Mouse (Mus musculus) myocyte (in vitro differentiated cells): Measurements from ENCODE around the gene Plekhm3. TPM values are rescaled to one million over a fixed set of nuclear protein-coding genes. Genes with fewer than 3 reads are reported as not detected.

Experiments
- H3K27me3 ChIP-seq: one replicate; pipeline ENCODE4 v1.6.1; 2011; ENCODE audit not compliant: control insufficient read depth, insufficient read depth, insufficient read length
- H3K36me3 ChIP-seq: one replicate; pipeline ENCODE4 v1.6.1; 2011; ENCODE audit not compliant: control insufficient read depth, insufficient read depth
- H3K4me2 ChIP-seq: one replicate; pipeline ENCODE4 v1.6.1; 2011; ENCODE audit warnings: low read depth, control low read depth
- H3K4me3 ChIP-seq: one replicate; pipeline ENCODE4 v1.5.1; 2011; ENCODE audit warnings: mild to moderate bottlenecking, control low read depth, moderate library complexity
- H3K79me2 ChIP-seq: one replicate; pipeline ENCODE4 v1.6.1; 2011; ENCODE audit not compliant: control insufficient read depth, insufficient read depth
- H3ac ChIP-seq: one replicate; pipeline ENCODE4 v1.6.1; 2011; ENCODE audit not compliant: control insufficient read depth, insufficient read length
- CEBPB ChIP-seq: IDR thresholded peaks from 2 replicates; pipeline ENCODE4 v1.6.1; 2011; ENCODE audit warnings: mild to moderate bottlenecking, moderate library complexity; ENCODE audit not compliant: poor library complexity, insufficient read depth, severe bottlenecking
- E2F4 ChIP-seq: IDR thresholded peaks from one replicate; pipeline ENCODE4 v1.6.1; 2011; ENCODE audit warnings: mild to moderate bottlenecking, control low read depth, moderate library complexity; ENCODE audit not compliant: insufficient read depth
- MAX ChIP-seq: IDR thresholded peaks from one replicate; pipeline ENCODE4 v1.6.1; 2011; ENCODE audit warnings: low read depth, mild to moderate bottlenecking, control low read depth
- MYOD1 ChIP-seq, 3 experiments: IDR thresholded peaks; one replicate each; pipeline ENCODE4 v1.6.1; 2011; ENCODE audit warnings: control low read depth in 2 of 3, low read depth in 2 of 3, mild to moderate bottlenecking in 2 of 3, moderate library complexity in 1 of 3; ENCODE audit not compliant: insufficient read length in 2 of 3, control insufficient read depth in 1 of 3
- MYOG ChIP-seq, 3 experiments: IDR thresholded peaks; one replicate each; pipeline ENCODE4 v1.6.1; 2011; ENCODE audit warnings: control low read depth in 2 of 3, low read depth in 2 of 3, mild to moderate bottlenecking in 2 of 3; ENCODE audit not compliant: insufficient read length in 2 of 3, control insufficient read depth in 1 of 3, insufficient read depth in 1 of 3
- POLR2A ChIP-seq: IDR thresholded peaks from one replicate; pipeline ENCODE4 v1.6.1; 2011; ENCODE audit warnings: low read depth, mild to moderate bottlenecking, control low read depth, moderate library complexity; ENCODE audit not compliant: insufficient read length
- POLR2AphosphoS2 ChIP-seq: IDR thresholded peaks from one replicate; pipeline ENCODE4 v1.6.1; 2011; ENCODE audit warnings: low read depth, control low read depth; ENCODE audit not compliant: insufficient read length
- REST ChIP-seq: IDR thresholded peaks from one replicate; pipeline ENCODE4 v1.6.1; 2011; ENCODE audit warnings: mild to moderate bottlenecking, control low read depth, moderate library complexity; ENCODE audit not compliant: insufficient read depth, insufficient read length
- SRF ChIP-seq: IDR thresholded peaks from one replicate; pipeline ENCODE4 v1.6.1; 2011; ENCODE audit warnings: low read depth; ENCODE audit not compliant: control insufficient read depth, insufficient read length
- TCF12 ChIP-seq: IDR thresholded peaks from one replicate; pipeline ENCODE4 v1.6.1; 2011; ENCODE audit warnings: mild to moderate bottlenecking, control low read depth; ENCODE audit not compliant: poor library complexity, insufficient read depth, severe bottlenecking
- TCF3 ChIP-seq: IDR thresholded peaks from one replicate; pipeline ENCODE4 v1.6.1; 2011; ENCODE audit warnings: low read depth, control low read depth; ENCODE audit not compliant: insufficient read length
- USF1 ChIP-seq: IDR thresholded peaks from one replicate; pipeline ENCODE4 v1.6.1; 2011; ENCODE audit warnings: low read depth, mild to moderate bottlenecking, control low read depth, moderate library complexity
- polyA plus RNA-seq: library from polyadenylated mRNA; unstranded; fragments of >200 nt; fragmentation: generic; extraction: Trizol; gene quantifications from one replicate; pipeline ENCODE4 v1.2.1, GENCODE M21; 2012; ENCODE audit warnings: missing spikeins

Gene Plekhm3
- polyA plus RNA-seq, 1 experiment: 3.9 TPM

DNA sequence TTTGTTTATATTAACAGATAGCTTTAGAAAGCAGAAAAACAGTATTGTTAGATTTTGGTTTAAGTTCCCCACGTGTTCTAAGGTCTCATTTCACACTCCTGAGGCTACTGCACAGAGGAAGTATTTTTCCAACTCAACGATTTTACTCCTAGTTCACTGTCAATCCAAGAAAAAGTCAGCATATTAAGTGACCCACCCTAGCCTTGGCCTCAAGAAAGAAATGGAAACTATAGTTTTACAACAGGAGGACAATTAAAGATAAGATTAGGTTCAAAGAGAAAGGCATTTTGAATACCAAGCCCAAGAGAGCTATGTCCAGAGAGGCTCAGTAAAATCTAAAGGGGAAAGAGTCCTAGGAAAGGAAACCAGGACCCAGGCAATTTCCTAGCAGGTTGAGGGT is 125.1 kb downstream of the Plekhm3 start:
- H3K4me3 ChIP-seq: no peak overlapping the region
- H3K4me2 ChIP-seq: no peak overlapping the region
- TF ChIP-seq USF1 (no peak), MYOG (IDR thresholded peaks at IDR 0.05; ENCODE audit: control insufficient read depth in 1 of 3, insufficient read depth in 1 of 3, insufficient read length in 2 of 3, low read depth in 2 of 3) (no peak), POLR2A (no peak)
- H3K27me3 ChIP-seq: no peaks in the 10 kb centered on the region
- H3K79me2 ChIP-seq: no peaks in the 10 kb centered on the region
- H3K36me3 ChIP-seq: no peaks in the 10 kb centered on the region
- H3ac ChIP-seq: no peak overlapping the region

DNA sequence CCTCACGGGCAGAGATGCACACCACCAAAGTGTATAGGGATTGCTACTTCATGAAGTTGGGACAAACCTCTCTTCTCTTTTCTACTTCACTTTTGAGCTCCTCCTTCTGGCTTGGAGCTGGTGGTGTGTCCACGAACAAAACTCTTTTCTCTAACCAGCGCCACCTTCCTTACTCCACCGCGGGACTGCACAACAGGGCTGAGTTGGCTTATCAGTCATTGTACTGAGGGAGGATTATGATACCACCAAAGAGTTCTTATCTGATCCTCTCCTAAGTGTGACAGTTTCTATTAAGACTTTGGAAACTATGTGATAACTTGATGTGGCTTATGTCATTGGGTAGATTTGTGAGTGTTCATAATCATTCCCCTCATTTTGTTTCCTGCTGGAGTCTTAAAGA is 129.2 kb downstream of the Plekhm3 start:
- H3K27me3 ChIP-seq: no peaks in the 10 kb centered on the region
- no peaks in the 10 kb centered on the region for H3K79me2 ChIP-seq
- H3K36me3 ChIP-seq: no peaks in the 10 kb centered on the region
- TF ChIP-seq CEBPB: no peak
- TF ChIP-seq TCF12: no peak
- H3K4me3 ChIP-seq: no peak overlapping the region
- no peak overlapping the region for H3K4me2 ChIP-seq
- no peak overlapping the region for H3ac ChIP-seq

DNA sequence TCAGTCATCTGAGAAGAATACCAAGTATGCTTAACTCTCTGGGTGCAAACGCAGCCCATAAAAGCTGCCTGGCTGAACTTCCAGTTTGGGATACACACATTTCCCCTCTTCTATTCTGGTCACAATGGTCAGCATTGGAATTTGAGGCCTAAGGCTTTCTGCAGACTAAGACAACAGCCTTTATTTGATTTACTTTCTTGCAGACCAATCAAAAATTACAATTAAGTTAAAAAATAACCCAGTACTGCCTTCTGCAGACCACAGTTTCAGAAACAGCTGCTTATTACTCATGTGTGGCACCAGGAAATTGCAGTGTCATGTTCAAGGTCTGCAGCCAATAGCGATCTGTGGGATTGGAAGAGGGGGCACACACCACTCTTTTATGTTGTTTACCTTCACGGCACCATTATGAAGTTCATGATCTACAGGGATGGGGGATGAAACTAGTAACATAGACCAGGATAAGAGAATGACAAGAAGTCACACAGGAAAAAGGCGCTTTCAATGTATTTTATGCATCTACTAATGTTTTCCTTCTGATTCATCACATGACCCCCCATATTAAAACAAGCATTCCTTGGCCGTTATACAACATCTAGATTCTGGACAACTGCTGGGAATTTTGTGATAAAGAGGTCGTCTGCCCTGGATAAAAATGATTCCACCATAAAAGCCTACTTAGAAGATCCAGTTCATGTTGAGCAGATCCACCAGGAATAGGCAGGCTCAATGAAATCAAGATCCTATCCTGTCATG is 130.1 kb downstream of the Plekhm3 start:
- no peaks in the 10 kb centered on the region for H3K79me2 ChIP-seq
- TF ChIP-seq MYOD1 (IDR thresholded peaks at IDR 0.05; ENCODE audit: control insufficient read depth in 1 of 3, insufficient read length in 2 of 3, low read depth in 2 of 3) (peak in 2 of 3 experiments; percentile 32 to 43), TCF12 (no peak), USF1 (peak; percentile 71)
- H3K36me3 ChIP-seq: no peaks in the 10 kb centered on the region
- no peak overlapping the region for H3K4me3 ChIP-seq
- no peak overlapping the region for H3ac ChIP-seq
- H3K4me2 ChIP-seq: peak overlapping the region; percentile 57
- H3K27me3 ChIP-seq: no peaks in the 10 kb centered on the region

DNA sequence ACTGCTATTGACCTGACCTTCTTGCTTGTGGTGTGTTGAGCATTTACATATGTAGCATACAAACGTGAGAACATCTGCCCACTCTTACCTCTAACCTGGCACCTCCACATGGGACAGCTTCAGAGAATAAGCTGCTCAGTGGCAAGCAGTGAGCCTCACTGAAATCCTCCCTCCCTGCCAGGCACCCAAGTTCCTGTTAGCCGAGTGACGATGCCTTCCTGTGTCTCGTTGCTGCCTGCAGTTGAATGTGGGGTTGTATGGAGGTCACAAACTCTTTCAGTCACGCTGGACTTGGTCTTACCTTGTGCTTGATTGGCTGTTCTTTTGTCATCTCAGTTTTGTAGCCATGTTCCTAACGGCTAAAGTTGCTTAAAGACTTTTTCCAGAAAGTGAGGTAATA is 133.1 kb downstream of the Plekhm3 start:
- Histone ChIP-seq H3K36me3 (no peaks in the 10 kb centered on the region), H3K4me3 (no peak overlapping the region), H3K4me2 (no peak overlapping the region), H3K79me2 (no peaks in the 10 kb centered on the region), H3K27me3 (no peaks in the 10 kb centered on the region), H3ac (no peak overlapping the region)
- TF ChIP-seq TCF12 (no peak), MAX (no peak), POLR2A (no peak), TCF3 (no peak), POLR2AphosphoS2 (no peak), SRF (no peak), MYOD1 (IDR thresholded peaks at IDR 0.05; ENCODE audit: control insufficient read depth in 1 of 3, insufficient read length in 2 of 3, low read depth in 2 of 3) (no peak), MYOG (IDR thresholded peaks at IDR 0.05; ENCODE audit: control insufficient read depth in 1 of 3, insufficient read depth in 1 of 3, insufficient read length in 2 of 3, low read depth in 2 of 3) (no peak), CEBPB (no peak), REST (no peak), E2F4 (no peak), USF1 (no peak)

DNA sequence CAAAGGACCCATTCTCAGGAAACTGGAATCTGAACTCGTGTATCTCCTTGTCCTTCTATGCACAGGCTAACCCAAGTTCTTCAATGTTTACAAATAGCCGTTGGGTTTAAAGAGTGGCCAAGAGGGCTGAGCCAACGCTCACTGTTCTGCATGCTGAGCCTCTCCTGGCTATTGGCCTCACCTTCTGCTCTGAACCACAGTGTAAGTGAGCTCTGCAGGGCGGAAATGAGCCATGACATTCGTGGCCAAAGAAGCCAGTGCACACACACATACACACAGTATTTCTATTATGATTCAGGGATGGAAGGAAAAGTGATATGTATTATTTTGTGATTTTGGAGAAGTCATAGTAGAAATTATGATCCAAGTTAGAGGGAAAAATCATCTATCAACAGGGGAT is 138.9 kb downstream of the Plekhm3 start:
- Histone ChIP-seq H3K27me3 (no peaks in the 10 kb centered on the region), H3K79me2 (no peaks in the 10 kb centered on the region), H3K4me3 (no peak overlapping the region), H3ac (no peak overlapping the region), H3K36me3 (no peaks in the 10 kb centered on the region), H3K4me2 (no peak overlapping the region)
- TF ChIP-seq SRF: no peak
- no peak for TF ChIP-seq USF1
- TF ChIP-seq POLR2A: no peak
- no peak for TF ChIP-seq MYOD1 (IDR thresholded peaks at IDR 0.05; ENCODE audit: control insufficient read depth in 1 of 3, insufficient read length in 2 of 3, low read depth in 2 of 3)
- TF ChIP-seq POLR2AphosphoS2: no peak
- TF ChIP-seq MYOG (IDR thresholded peaks at IDR 0.05; ENCODE audit: control insufficient read depth in 1 of 3, insufficient read depth in 1 of 3, insufficient read length in 2 of 3, low read depth in 2 of 3): no peak
- TF ChIP-seq CEBPB: no peak

DNA sequence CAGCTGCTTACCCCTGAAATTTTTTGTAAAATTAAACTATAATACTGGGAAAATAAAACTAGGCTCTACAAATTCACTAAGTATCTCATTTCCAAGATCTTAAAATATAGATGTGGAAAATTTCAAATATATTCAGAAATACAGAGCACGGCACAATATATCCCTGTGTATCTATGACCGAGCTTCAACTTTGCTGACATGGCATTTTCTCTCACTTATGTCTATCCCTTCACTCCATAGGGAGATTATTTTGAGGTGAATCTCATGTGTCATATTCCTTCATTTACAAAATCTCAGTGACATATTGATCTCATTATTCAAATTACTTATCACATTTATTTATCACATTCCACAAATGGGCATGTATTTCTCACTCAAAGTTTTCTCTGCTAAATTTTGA is 143.4 kb downstream of the Plekhm3 start:
- Histone ChIP-seq H3K27me3 (no peaks in the 10 kb centered on the region), H3ac (no peak overlapping the region), H3K79me2 (no peaks in the 10 kb centered on the region), H3K36me3 (no peaks in the 10 kb centered on the region), H3K4me2 (no peak overlapping the region), H3K4me3 (no peak overlapping the region)
- TF ChIP-seq TCF12 (no peak), CEBPB (no peak), MYOG (IDR thresholded peaks at IDR 0.05; ENCODE audit: control insufficient read depth in 1 of 3, insufficient read depth in 1 of 3, insufficient read length in 2 of 3, low read depth in 2 of 3) (no peak), MAX (no peak), POLR2A (no peak), REST (no peak), MYOD1 (IDR thresholded peaks at IDR 0.05; ENCODE audit: control insufficient read depth in 1 of 3, insufficient read length in 2 of 3, low read depth in 2 of 3) (no peak), TCF3 (no peak), E2F4 (no peak), USF1 (no peak)
